Mouse (Mus musculus): ENCODE measurements around the gene Pram1. TPM values are rescaled to one million over a fixed set of nuclear protein-coding genes. Genes with fewer than 3 reads are reported as not detected.

Pram1 gene
- total and polyA plus RNA-seq, 3 experiments, result 0.12 to 1.6 TPM; not detected in 1

- H3K4me1 ChIP-seq (ENCODE audit: control insufficient read depth in 1 of 2, insufficient read depth in 2 of 2, low read length in 2 of 2), result peaks cover 0 to 12% of the 10 kb centered on the region in 2 experiments; a peak in 2 of 4 replicates
- peaks cover 0 to 7% of the 10 kb centered on the region in 2 experiments; a peak in 2 of 4 replicates for H3K36me3 ChIP-seq (ENCODE audit: control insufficient read depth in 1 of 2, insufficient read depth in 2 of 2, low read length in 2 of 2)
- H3K27me3 ChIP-seq (ENCODE audit: control insufficient read depth in 1 of 2, insufficient read depth in 2 of 2, low read length in 2 of 2), result no peaks in the 10 kb centered on the region
- H3K4me3 ChIP-seq (ENCODE audit: control insufficient read depth in 1 of 2, insufficient read depth in 1 of 2, low read depth in 2 of 2, low read length in 2 of 2), result no peak overlapping the region
- no peak overlapping the region for H3K27ac ChIP-seq (ENCODE audit: control insufficient read depth, low read depth, low read length)
- H3K9ac ChIP-seq (ENCODE audit: control insufficient read depth, low read depth, low read length, poor library complexity, severe bottlenecking), result no peak overlapping the region
- H3K9me3 ChIP-seq (replicated peaks; ENCODE audit: insufficient read depth, low read length), result no peaks in the 10 kb centered on the region
- peaks cover 1% of the 10 kb centered on the region; the same call in 1 of the 2 replicates for H3K79me2 ChIP-seq (ENCODE audit: control insufficient read depth, insufficient read depth, low read length, poor library complexity)
- TF ChIP-seq BHLHE40 (IDR thresholded peaks at IDR 0.05; ENCODE audit: borderline replicate concordance, low read depth, low read length), result no peak
- TF ChIP-seq ELF1 (IDR thresholded peaks at IDR 0.05; ENCODE audit: low read depth, low read length), result no peak
- TF ChIP-seq POLR2AphosphoS5 (IDR thresholded peaks at IDR 0.05; ENCODE audit: borderline replicate concordance, low read depth, low read length), result no peak
- no peak for TF ChIP-seq NRF1 (IDR thresholded peaks at IDR 0.05; ENCODE audit: insufficient read depth, low read depth, low read length, poor library complexity, severe bottlenecking)
- TF ChIP-seq MAZ (IDR thresholded peaks at IDR 0.05; ENCODE audit: low read depth, low read length), result no peak
- no peak for TF ChIP-seq ZC3H11A (IDR thresholded peaks at IDR 0.05; ENCODE audit: low read depth, low read length)
- no peak for TF ChIP-seq ZMIZ1 (IDR thresholded peaks at IDR 0.05; ENCODE audit: low read depth, low read length)
- TF ChIP-seq SIN3A (IDR thresholded peaks at IDR 0.05; ENCODE audit: low read length), result no peak
- no peak for DNase-seq (ENCODE audit: low read depth, low spot score)
Observed at GRCm38 (mm10) chr17:33631236-33631635, 6.6 kb upstream of the Pram1 start.

GRCm38 (mm10) chr17:33631796-33632195, 6.1 kb upstream of the Pram1 start:
- peaks cover 0 to 12% of the 10 kb centered on the region in 2 experiments; a peak in 2 of 4 replicates for H3K4me1 ChIP-seq (ENCODE audit: control insufficient read depth in 1 of 2, insufficient read depth in 2 of 2, low read length in 2 of 2)
- peaks cover 1% of the 10 kb centered on the region; the same call in 1 of the 2 replicates for H3K79me2 ChIP-seq (ENCODE audit: control insufficient read depth, insufficient read depth, low read length, poor library complexity)
- no peak overlapping the region for H3K27ac ChIP-seq (ENCODE audit: control insufficient read depth, low read depth, low read length)
- peaks cover 0 to 7% of the 10 kb centered on the region in 2 experiments; a peak in 2 of 4 replicates for H3K36me3 ChIP-seq (ENCODE audit: control insufficient read depth in 1 of 2, insufficient read depth in 2 of 2, low read length in 2 of 2)
- no peaks in the 10 kb centered on the region for H3K27me3 ChIP-seq (ENCODE audit: control insufficient read depth in 1 of 2, insufficient read depth in 2 of 2, low read length in 2 of 2)
- TF ChIP-seq HCFC1 (IDR thresholded peaks at IDR 0.05; ENCODE audit: low read depth, low read length), result no peak
- no peak for TF ChIP-seq ZKSCAN1 (IDR thresholded peaks at IDR 0.05; ENCODE audit: low read depth, low read length)
- no peak for TF ChIP-seq NELFE (IDR thresholded peaks at IDR 0.05; ENCODE audit: low read depth, low read length)
- TF ChIP-seq USF2 (IDR thresholded peaks at IDR 0.05; ENCODE audit: borderline replicate concordance in 1 of 2, insufficient read depth in 1 of 2, low read depth in 1 of 2, low read length in 2 of 2), result no peak
- TF ChIP-seq CHD2 (IDR thresholded peaks at IDR 0.05; ENCODE audit: low read length), result no peak
- TF ChIP-seq RAD21 (IDR thresholded peaks at IDR 0.05; ENCODE audit: low read depth, low read length), result no peak
- TF ChIP-seq POLR2A (IDR thresholded peaks at IDR 0.05; ENCODE audit: control insufficient read depth in 1 of 2, insufficient read depth in 1 of 2, low read depth in 1 of 2, low read length in 2 of 2, poor library complexity in 1 of 2), result no peak
- no peak for TF ChIP-seq UBTF (IDR thresholded peaks at IDR 0.05; ENCODE audit: borderline replicate concordance, insufficient read depth, low read depth, low read length)
- no peak for TF ChIP-seq SMC3 (IDR thresholded peaks at IDR 0.05; ENCODE audit: low read depth, low read length)
- TF ChIP-seq ZNF384 (IDR thresholded peaks at IDR 0.05; ENCODE audit: low read depth, low read length), result no peak
- TF ChIP-seq GABPA (IDR thresholded peaks at IDR 0.05; ENCODE audit: low read depth, low read length), result no peak
- no peak for TF ChIP-seq ZMIZ1 (IDR thresholded peaks at IDR 0.05; ENCODE audit: low read depth, low read length)
- no peak for TF ChIP-seq KAT2A (conservative IDR thresholded peaks at IDR 0.05; ENCODE audit: low read depth, low read length)
- TF ChIP-seq SIN3A (IDR thresholded peaks at IDR 0.05; ENCODE audit: low read length), result no peak
- TF ChIP-seq MYB (IDR thresholded peaks at IDR 0.05; ENCODE audit: low read depth, low read length), result no peak
- H3K9ac ChIP-seq (ENCODE audit: control insufficient read depth, low read depth, low read length, poor library complexity, severe bottlenecking), result no peak overlapping the region
- no peak for DNase-seq (ENCODE audit: low read depth, low spot score)
- no peaks in the 10 kb centered on the region for H3K9me3 ChIP-seq (replicated peaks; ENCODE audit: insufficient read depth, low read length)
- H3K4me3 ChIP-seq (ENCODE audit: control insufficient read depth in 1 of 2, insufficient read depth in 1 of 2, low read depth in 2 of 2, low read length in 2 of 2), result no peak overlapping the region
